In genomic region chr5:33052849-33053582, GRCm38 (mm10) we compare ENCODE assay signal across 20 mouse cellular contexts. TPM values are rescaled to one million over a fixed set of nuclear protein-coding genes. Genes with fewer than 3 reads are reported as not detected.
DNase-seq lines count a peak whose midpoint lies in the region; ATAC-seq and TF ChIP-seq lines count a peak whose summit lies in the region.
"Had no signal": no experiment of that assay in that cellular context is flagged by ENCODE, and none has a peak within 500 bp of the region (broad histone marks: within the 10 kb centered on the region; RNA-seq: fewer than 3 reads in every experiment).

No protein-coding gene starts in this region.

- TF ChIP-seq EP300 in liver, embryonic 14.5 days (IDR thresholded peaks at IDR 0.05; ENCODE audit: low read depth): no peak

- H3K4me1 ChIP-seq in kidney, embryonic 14.5 days (ENCODE audit: control insufficient read depth, insufficient read depth, low read length): no peaks in the 10 kb centered on the region
- no peaks in the 10 kb centered on the region for H3K4me1 ChIP-seq in kidney, embryonic 16.5 days (ENCODE audit: insufficient read depth, low read length)
- no peaks in the 10 kb centered on the region for H3K4me1 ChIP-seq in liver, embryonic 14.5 days (replicated peaks; ENCODE audit: control insufficient read depth in 2 of 2, insufficient read depth in 2 of 2, low read length in 1 of 2)
- H3K4me1 ChIP-seq: forebrain, embryonic 10.5 days; limb, embryonic 13.5 days; midbrain, embryonic 12.5 days had no signal

- DNase-seq in kidney, adult 18-20 months: peak; percentile 68
- DNase-seq in liver, embryonic 14.5 days (ENCODE audit: low read depth in 3 of 3, low spot score in 3 of 3): no peak
- DNase-seq in right cerebral cortex, adult 2 months (ENCODE audit: low spot score in 2 of 2): no peak
- DNase-seq in thymus, postnatal 36 days: no peak
- DNase-seq in frontal cortex, postnatal 25 days (ENCODE audit: low spot score in 2 of 2): no peak
- DNase-seq: adrenal gland, postnatal 10 days; cerebellum, postnatal 10 days; layer of hippocampus, postnatal 36 days; right cerebral cortex, postnatal 4 days; thymus, adult 18-20 months had no signal

- H3K4me3 ChIP-seq in kidney, embryonic 14.5 days (ENCODE audit: low read length): no peak overlapping the region
- H3K4me3 ChIP-seq in kidney, embryonic 16.5 days (ENCODE audit: low read length): no peak overlapping the region
- H3K4me3 ChIP-seq in liver, embryonic 14.5 days (ENCODE audit: insufficient read depth in 1 of 2, low read depth in 2 of 2, low read length in 2 of 2): peak overlapping the region in 1 of 2 experiments; percentile 12; a peak in 1 of 4 replicates
- H3K4me3 ChIP-seq: forebrain, embryonic 10.5 days; limb, embryonic 13.5 days; midbrain, embryonic 12.5 days; myocyte had no signal

- no peaks in the 10 kb centered on the region for H3K9me3 ChIP-seq in kidney, embryonic 14.5 days (ENCODE audit: control insufficient read depth, low read length)
- no peaks in the 10 kb centered on the region for H3K9me3 ChIP-seq in kidney, embryonic 16.5 days (ENCODE audit: low read length)
- no peaks in the 10 kb centered on the region for H3K9me3 ChIP-seq in liver, embryonic 14.5 days (ENCODE audit: control insufficient read depth, low read length)
- H3K9me3 ChIP-seq: forebrain, embryonic 10.5 days; G1E; limb, embryonic 13.5 days; midbrain, embryonic 12.5 days had no signal

- H3K4me2 ChIP-seq in kidney, embryonic 14.5 days (replicated peaks; ENCODE audit: low read depth, low read length): no peak overlapping the region
- no peak overlapping the region for H3K4me2 ChIP-seq in kidney, embryonic 16.5 days (replicated peaks; ENCODE audit: low read depth, low read length)
- H3K4me2 ChIP-seq in liver, embryonic 14.5 days (ENCODE audit: low read depth): peak overlapping the region; percentile 49
- H3K4me2 ChIP-seq: limb, embryonic 13.5 days; midbrain, embryonic 12.5 days had no signal

- H3K27ac ChIP-seq in kidney, embryonic 14.5 days (ENCODE audit: low read depth, low read length): no peak overlapping the region
- no peak overlapping the region for H3K27ac ChIP-seq in kidney, embryonic 16.5 days (ENCODE audit: low read length)
- no peak overlapping the region for H3K27ac ChIP-seq in liver, embryonic 14.5 days
- H3K27ac ChIP-seq: forebrain, embryonic 10.5 days; limb, embryonic 13.5 days; midbrain, embryonic 12.5 days had no signal

- no peak overlapping the region for H3K9ac ChIP-seq in kidney, embryonic 14.5 days (ENCODE audit: low read depth, low read length)
- H3K9ac ChIP-seq in kidney, embryonic 16.5 days (replicated peaks; ENCODE audit: low read length): no peak overlapping the region
- H3K9ac ChIP-seq in liver, embryonic 14.5 days (replicated peaks): no peak overlapping the region; the same call in 1 of the 2 replicates
- H3K9ac ChIP-seq: limb, embryonic 13.5 days; midbrain, embryonic 12.5 days had no signal

- no peaks in the 10 kb centered on the region for H3K27me3 ChIP-seq in kidney, embryonic 14.5 days (ENCODE audit: control insufficient read depth, insufficient read depth, low read length)
- no peaks in the 10 kb centered on the region for H3K27me3 ChIP-seq in kidney, embryonic 16.5 days (ENCODE audit: insufficient read depth, low read length)
- no peaks in the 10 kb centered on the region for H3K27me3 ChIP-seq in liver, embryonic 14.5 days (ENCODE audit: control insufficient read depth, insufficient read depth, low read length)
- H3K27me3 ChIP-seq: limb, embryonic 13.5 days; midbrain, embryonic 12.5 days had no signal

- H3K36me3 ChIP-seq in kidney, embryonic 14.5 days (ENCODE audit: control insufficient read depth, insufficient read depth, low read length): no peaks in the 10 kb centered on the region
- no peaks in the 10 kb centered on the region for H3K36me3 ChIP-seq in kidney, embryonic 16.5 days (ENCODE audit: insufficient read depth, low read length)
- H3K36me3 ChIP-seq in liver, embryonic 14.5 days (replicated peaks; ENCODE audit: control insufficient read depth, insufficient read depth, low read depth): no peaks in the 10 kb centered on the region
- H3K36me3 ChIP-seq: forebrain, embryonic 10.5 days; G1E; limb, embryonic 13.5 days; midbrain, embryonic 12.5 days had no signal

- ATAC-seq in kidney, embryonic 14.5 days (ENCODE audit: low FRiP score, low TSS enrichment): no peak
- ATAC-seq in erythroid progenitor cell, adult 5-6 weeks (replicated peaks; ENCODE audit: low FRiP score, poor library complexity, severe bottlenecking): peak; percentile 98
- ATAC-seq in kidney, embryonic 16.5 days (ENCODE audit: low FRiP score, low TSS enrichment): 0 out of 2 replicates have a peak, but pooled peaks have one; percentile 57
- ATAC-seq in liver, embryonic 14.5 days (ENCODE audit: insufficient read depth): peak; percentile 80

- peak; percentile 32 for TF ChIP-seq CTCF in liver, embryonic 14.5 days (IDR thresholded peaks at IDR 0.05; ENCODE audit: low read depth)

- WGBS in kidney, embryonic 14.5 days: 75% methylated on average over 14 of the region's 14 CpGs
- WGBS in kidney, embryonic 16.5 days: 66% methylated on average over 14 of the region's 14 CpGs
- 47% methylated on average over 14 of the region's 14 CpGs for WGBS in liver, embryonic 14.5 days (ENCODE audit: insufficient replicate concordance)

RNA-seq across cellular contexts. Expression of gene Ywhah, which starts 34.4 kb away (rescaled TPM):
- 286 and 318 TPM in 2 replicates for polyA plus RNA-seq in kidney, embryonic 14.5 days (2014; fragmentation: Nextera tagmentation; extraction: Ambion mirVana)
- total RNA-seq in erythroid progenitor cell, adult 5-6 weeks (2015; ENCODE audit: low replicate concordance): 322 and 398 TPM in 2 replicates
- total RNA-seq in erythroid progenitor cell, adult 5-6 weeks (2017; ENCODE audit: low replicate concordance): 229 and 280 TPM in 2 replicates
- polyA plus RNA-seq in kidney, embryonic 16.5 days (2015; fragmentation: Nextera tagmentation; extraction: Ambion mirVana): 369 and 385 TPM in 2 replicates
- 102 and 132 TPM in 2 replicates for polyA plus RNA-seq in liver, embryonic 14.5 days (2012; rRNA removed)
- 183 and 201 TPM in 2 replicates for polyA plus RNA-seq in liver, embryonic 14.5 days (2014; fragmentation: Nextera tagmentation; extraction: Ambion mirVana)

RNA-seq across cellular contexts. Expression of gene Slc5a1, which starts 51.0 kb away (rescaled TPM):
- 1.3 and 5.1 TPM in 2 replicates for polyA plus RNA-seq in kidney, embryonic 14.5 days (2014; fragmentation: Nextera tagmentation; extraction: Ambion mirVana)
- not detected in 2 replicates for total RNA-seq in erythroid progenitor cell, adult 5-6 weeks (2015; ENCODE audit: low replicate concordance)
- total RNA-seq in erythroid progenitor cell, adult 5-6 weeks (2017; ENCODE audit: low replicate concordance): not detected in 2 replicates
- polyA plus RNA-seq in kidney, embryonic 16.5 days (2015; fragmentation: Nextera tagmentation; extraction: Ambion mirVana): 18.3 and 20.8 TPM in 2 replicates
- polyA plus RNA-seq in liver, embryonic 14.5 days (2012; rRNA removed): not detected in 2 replicates
- not detected in 2 replicates for polyA plus RNA-seq in liver, embryonic 14.5 days (2014; fragmentation: Nextera tagmentation; extraction: Ambion mirVana)
- total RNA-seq: granulocyte monocyte progenitor cell, adult 5-6 weeks had no signal
- polyA plus RNA-seq: embryonic facial prominence, embryonic 11.5 days; forebrain, embryonic 10.5 days; G1E; limb, embryonic 13.5 days; midbrain, embryonic 12.5 days; myocyte had no signal
